Mouse (Mus musculus) forebrain, embryonic 12.5 days (tissue): ENCODE results near the gene Ttyh2. TPM values are rescaled to one million over a fixed set of nuclear protein-coding genes. Genes with fewer than 3 reads are reported as not detected.

Experiments used
- ATAC-seq: fragments of 200-750 bp; cut with Nextera tagmentation; 2 replicates; pipeline ENCODE4 v1.8.0; 2017; ENCODE audit warnings: moderate TSS enrichment; ENCODE audit not compliant: low FRiP score
- H3K27ac ChIP-seq: fragments of 300-500 bp; sonication (generic); 2 replicates; pipeline ENCODE4 v1.5.1; 2016; ENCODE audit warnings: mild to moderate bottlenecking
- H3K27me3 ChIP-seq: fragments of 300-500 bp; sonication (generic); 2 replicates; pipeline ENCODE4 v1.6.1; 2016; ENCODE audit warnings: mild to moderate bottlenecking
- H3K36me3 ChIP-seq: fragments of 300-500 bp; sonication (generic); replicated peaks from 2 replicates; pipeline ENCODE4 v1.6.1; 2016; ENCODE audit warnings: mild to moderate bottlenecking
- H3K4me1 ChIP-seq: fragments of 300-500 bp; sonication (generic); 2 replicates; pipeline ENCODE4 v1.6.1; 2016
- H3K4me2 ChIP-seq: fragments of 300-500 bp; sonication (generic); 2 replicates; pipeline ENCODE4 v1.6.1; 2016; ENCODE audit warnings: mild to moderate bottlenecking, moderate library complexity
- H3K4me3 ChIP-seq: fragments of 300-500 bp; sonication (generic); replicated peaks from 2 replicates; pipeline ENCODE4 v1.5.1; 2016; ENCODE audit warnings: mild to moderate bottlenecking
- H3K9ac ChIP-seq: fragments of 300-500 bp; sonication (generic); 2 replicates; pipeline ENCODE4 v1.6.1; 2016; ENCODE audit warnings: mild to moderate bottlenecking
- H3K9me3 ChIP-seq: fragments of 300-500 bp; sonication (generic); 2 replicates; pipeline ENCODE4 v1.6.1; 2016
- WGBS: fragments of 180-500 bp; shearing (Covaris S2); methylation state at CpG from one replicate; pipeline ENCODE4 v1.1.7; 2016; 5-methylcytosine and 5-hydroxymethylcytosine counted together
- polyA plus RNA-seq: library from polyadenylated mRNA; unstranded; fragments of >200 nt; fragmentation: Nextera tagmentation; extraction: Ambion mirVana; gene quantifications from 2 replicates; pipeline ENCODE4 v1.2.1, GENCODE M21; 2016

Gene Ttyh2
- polyA plus RNA-seq, 1 experiment from 2014 or later = 11.8 TPM

GRCm38 (mm10) chr11:114699511-114699910 lies 24.3 kb downstream of the Ttyh2 start:
- Histone ChIP-seq H3K27ac (no peak overlapping the region), H3K36me3 (peaks cover 6% of the 10 kb centered on the region; the same call in 1 of the 2 replicates), H3K4me1 (peaks cover 13% of the 10 kb centered on the region), H3K4me2 (no peak overlapping the region), H3K9ac (no peak overlapping the region), H3K27me3 (no peaks in the 10 kb centered on the region), H3K4me3 (no peak overlapping the region), H3K9me3 (no peaks in the 10 kb centered on the region)
- no peak for ATAC-seq
- WGBS = 92% methylated on average over 12 of the region's 12 CpGs

DNA sequence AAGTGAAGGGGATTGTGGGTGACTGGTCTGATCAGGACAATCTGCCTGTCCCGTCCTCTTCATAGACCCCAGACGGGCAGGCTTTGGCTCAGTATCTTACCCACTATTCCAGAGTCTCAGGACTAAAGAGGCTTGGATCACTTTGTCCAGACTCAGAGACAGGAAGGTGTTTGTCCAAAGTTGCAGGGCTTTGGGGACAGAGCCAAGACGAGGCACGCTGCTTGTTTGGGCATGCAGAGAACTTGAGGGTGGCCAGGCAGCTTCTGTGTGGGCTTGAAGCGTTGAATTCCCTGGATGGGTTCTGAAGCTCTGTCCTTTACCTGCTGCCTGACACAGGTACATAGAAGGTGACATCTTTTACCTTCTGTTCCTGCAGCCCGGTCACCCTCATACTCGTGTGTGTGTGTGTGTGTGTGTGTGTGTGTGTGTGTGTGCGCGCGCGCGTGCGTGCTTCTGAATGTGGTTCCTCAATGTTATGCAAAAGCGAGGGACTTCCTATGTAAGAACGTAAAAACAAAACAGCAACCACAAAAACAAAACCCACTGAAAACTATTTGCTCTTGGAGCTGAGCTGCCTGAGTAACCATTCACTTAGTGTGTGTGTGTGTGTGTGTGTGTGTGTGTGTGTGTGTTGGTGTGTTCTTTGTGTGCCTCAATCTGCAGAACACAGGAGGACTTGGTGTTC lies 27.2 kb downstream of the Ttyh2 start:
- no peak overlapping the region for H3K4me2 ChIP-seq
- H3K9ac ChIP-seq = no peak overlapping the region
- H3K4me1 ChIP-seq = peaks cover 17% of the 10 kb centered on the region
- 90% methylated on average over 15 of the region's 15 CpGs for WGBS
- 0 out of 2 replicates have a peak overlapping the region, but pooled peaks have one; percentile 14 for H3K27ac ChIP-seq
- H3K27me3 ChIP-seq = no peaks in the 10 kb centered on the region
- no peak overlapping the region for H3K4me3 ChIP-seq
- peaks cover 3% of the 10 kb centered on the region; the same call in 1 of the 2 replicates for H3K36me3 ChIP-seq
- no peak for ATAC-seq
- no peaks in the 10 kb centered on the region for H3K9me3 ChIP-seq

GRCm38 (mm10) chr11:114702996-114703361 lies 27.7 kb downstream of the Ttyh2 start:
- Histone ChIP-seq H3K27me3 (no peaks in the 10 kb centered on the region), H3K36me3 (peaks cover 3% of the 10 kb centered on the region; the same call in 1 of the 2 replicates), H3K4me3 (no peak overlapping the region), H3K9ac (no peak overlapping the region), H3K4me1 (peaks cover 17% of the 10 kb centered on the region), H3K4me2 (no peak overlapping the region), H3K9me3 (no peaks in the 10 kb centered on the region), H3K27ac (0 out of 2 replicates have a peak overlapping the region, but pooled peaks have one; percentile 14)
- 90% methylated on average over 6 of the region's 6 CpGs for WGBS
- no peak for ATAC-seq

GRCm38 (mm10) chr11:114704071-114704913 lies 29.1 kb downstream of the Ttyh2 start:
- H3K27ac ChIP-seq = peak overlapping the region; percentile 89
- H3K4me1 ChIP-seq = peaks cover 17% of the 10 kb centered on the region
- H3K9ac ChIP-seq = peak overlapping the region; percentile 21; the same call in 1 of the 2 replicates
- H3K9me3 ChIP-seq = no peaks in the 10 kb centered on the region
- peaks cover 3% of the 10 kb centered on the region; the same call in 1 of the 2 replicates for H3K36me3 ChIP-seq
- ATAC-seq = peak; percentile 91
- H3K27me3 ChIP-seq = no peaks in the 10 kb centered on the region
- H3K4me2 ChIP-seq = peak overlapping the region; percentile 33
- WGBS = 40% methylated on average over 22 of the region's 22 CpGs
- H3K4me3 ChIP-seq = no peak overlapping the region

DNA sequence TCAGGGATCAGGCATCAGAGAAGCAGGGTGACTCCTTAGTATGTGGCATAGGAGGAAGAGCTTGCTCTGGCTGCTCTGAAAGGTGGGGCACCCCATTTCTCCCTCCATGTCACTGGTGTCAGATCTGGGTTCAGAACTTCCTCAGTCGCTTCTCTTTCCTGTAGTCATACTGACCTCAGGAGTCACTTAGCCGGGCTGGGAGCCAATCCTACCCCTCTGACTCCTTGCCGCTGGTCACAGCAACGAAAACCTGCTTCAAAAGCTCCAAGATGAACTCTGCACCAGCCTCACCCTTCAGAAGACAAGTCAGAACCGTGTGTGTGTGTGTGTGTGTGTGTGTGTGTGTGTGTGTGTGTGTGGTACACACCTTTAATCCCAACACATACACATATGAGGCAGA lies 31.1 kb downstream of the Ttyh2 start:
- H3K4me2 ChIP-seq = no peak overlapping the region
- no peaks in the 10 kb centered on the region; the same call in 1 of the 2 replicates for H3K36me3 ChIP-seq
- no peaks in the 10 kb centered on the region for H3K27me3 ChIP-seq
- WGBS = 86% methylated on average over 5 of the region's 5 CpGs
- no peak overlapping the region for H3K27ac ChIP-seq
- peaks cover 17% of the 10 kb centered on the region for H3K4me1 ChIP-seq
- H3K4me3 ChIP-seq = no peak overlapping the region
- ATAC-seq = no peak
- no peak overlapping the region for H3K9ac ChIP-seq
- H3K9me3 ChIP-seq = no peaks in the 10 kb centered on the region

- 88% methylated on average over 3 of the region's 3 CpGs for WGBS
- H3K27me3 ChIP-seq = no peaks in the 10 kb centered on the region
- ATAC-seq = no peak
Measured at GRCm38 (mm10) chr11:114711393-114711792, 36.2 kb downstream of the Ttyh2 start.

GRCm38 (mm10) chr11:114711861-114712260 lies 36.6 kb downstream of the Ttyh2 start:
- Histone ChIP-seq H3K36me3 (peaks cover 9% of the 10 kb centered on the region; the same call in 1 of the 2 replicates), H3K27me3 (no peaks in the 10 kb centered on the region), H3K4me1 (0 out of 2 replicates have a peak, but pooled peaks cover 6% of the 10 kb centered on the region), H3K4me2 (no peak overlapping the region), H3K9me3 (no peaks in the 10 kb centered on the region), H3K4me3 (no peak overlapping the region), H3K27ac (no peak overlapping the region), H3K9ac (no peak overlapping the region)
- ATAC-seq = no peak
- WGBS = 95% methylated on average over 12 of the region's 12 CpGs

More at GRCm38 (mm10) chr11:114711393-114711792, 36.2 kb downstream of the Ttyh2 start:
- no peak overlapping the region for H3K4me3 ChIP-seq
- no peak overlapping the region for H3K4me2 ChIP-seq
- H3K36me3 ChIP-seq = peaks cover 9% of the 10 kb centered on the region; the same call in 1 of the 2 replicates
- no peak overlapping the region for H3K27ac ChIP-seq
- 0 out of 2 replicates have a peak, but pooled peaks cover 6% of the 10 kb centered on the region for H3K4me1 ChIP-seq
- no peak overlapping the region for H3K9ac ChIP-seq
- no peaks in the 10 kb centered on the region for H3K9me3 ChIP-seq

- H3K4me1 ChIP-seq = 0 out of 2 replicates have a peak, but pooled peaks cover 6% of the 10 kb centered on the region
- H3K4me2 ChIP-seq = no peak overlapping the region
- no peak overlapping the region for H3K4me3 ChIP-seq
- WGBS = 95% methylated on average over 6 of the region's 6 CpGs
- H3K27ac ChIP-seq = no peak overlapping the region
- H3K36me3 ChIP-seq = peaks cover 9% of the 10 kb centered on the region; the same call in 1 of the 2 replicates
- no peak overlapping the region for H3K9ac ChIP-seq
- no peaks in the 10 kb centered on the region for H3K9me3 ChIP-seq
- ATAC-seq = no peak
- no peaks in the 10 kb centered on the region for H3K27me3 ChIP-seq
Measured at GRCm38 (mm10) chr11:114714526-114714925, 39.3 kb downstream of the Ttyh2 start.

- ATAC-seq = no peak
- H3K4me2 ChIP-seq = no peak overlapping the region
- 0 out of 2 replicates have a peak, but pooled peaks cover 6% of the 10 kb centered on the region for H3K4me1 ChIP-seq
- H3K27me3 ChIP-seq = no peaks in the 10 kb centered on the region
- no peak overlapping the region for H3K4me3 ChIP-seq
- no peak overlapping the region for H3K9ac ChIP-seq
- no peaks in the 10 kb centered on the region for H3K9me3 ChIP-seq
- H3K36me3 ChIP-seq = peaks cover 9% of the 10 kb centered on the region; the same call in 1 of the 2 replicates
- WGBS = 81% methylated on average over 7 of the region's 7 CpGs
- no peak overlapping the region for H3K27ac ChIP-seq
Measured at GRCm38 (mm10) chr11:114715531-114715930, 40.3 kb downstream of the Ttyh2 start.

DNA sequence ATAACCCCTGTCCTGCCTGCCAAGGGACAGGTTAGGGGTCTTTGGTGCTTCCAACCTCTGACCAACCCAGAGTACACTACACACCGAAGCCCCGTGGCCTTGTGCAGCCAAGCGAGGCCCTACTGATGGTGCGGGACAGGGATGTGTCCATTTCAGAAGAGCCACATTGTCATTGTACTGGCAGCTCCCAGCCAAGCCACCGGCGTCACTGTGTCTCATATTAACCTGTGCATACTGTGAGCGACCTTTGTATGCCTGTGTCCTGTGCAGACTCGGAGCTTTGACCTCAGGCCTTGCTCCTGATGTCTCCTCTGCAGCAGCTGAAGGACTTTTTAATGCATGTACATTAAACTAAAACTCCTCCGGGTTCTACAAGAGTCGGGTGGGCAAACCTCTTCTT lies 45.3 kb downstream of the Ttyh2 start:
- Histone ChIP-seq H3K9me3 (no peaks in the 10 kb centered on the region), H3K27ac (no peak overlapping the region), H3K4me3 (no peak overlapping the region), H3K9ac (no peak overlapping the region), H3K36me3 (no peaks in the 10 kb centered on the region), H3K4me1 (no peaks in the 10 kb centered on the region), H3K4me2 (no peak overlapping the region), H3K27me3 (no peaks in the 10 kb centered on the region)
- 91% methylated on average over 10 of the region's 10 CpGs for WGBS
- no peak for ATAC-seq

DNA sequence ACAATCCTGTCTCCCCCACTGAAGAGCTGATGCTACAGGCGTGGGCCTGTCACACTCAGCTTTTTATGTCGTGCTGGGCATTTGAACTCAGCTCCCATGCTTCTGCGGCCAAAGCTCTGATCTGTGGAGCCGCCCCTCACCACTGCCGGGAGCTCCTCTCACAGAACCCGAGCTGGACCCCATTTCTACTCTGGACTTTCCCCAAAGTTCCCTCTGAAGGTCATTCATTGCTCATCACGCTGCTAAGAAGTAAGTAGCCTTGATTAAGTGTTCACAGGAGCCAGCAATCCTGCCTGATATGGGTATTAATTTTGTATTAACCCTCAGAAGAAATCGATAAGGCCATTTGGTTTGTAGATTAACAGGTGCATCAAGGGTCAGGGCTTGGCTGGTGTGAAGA lies 47.2 kb downstream of the Ttyh2 start:
- no peak overlapping the region for H3K4me3 ChIP-seq
- H3K9me3 ChIP-seq = no peaks in the 10 kb centered on the region
- H3K4me1 ChIP-seq = peaks cover 6% of the 10 kb centered on the region
- H3K27ac ChIP-seq = no peak overlapping the region
- H3K36me3 ChIP-seq = no peaks in the 10 kb centered on the region
- no peak for ATAC-seq
- no peak overlapping the region for H3K9ac ChIP-seq
- H3K27me3 ChIP-seq = no peaks in the 10 kb centered on the region
- no peak overlapping the region for H3K4me2 ChIP-seq
- WGBS = 87% methylated on average over 8 of the region's 8 CpGs

DNA sequence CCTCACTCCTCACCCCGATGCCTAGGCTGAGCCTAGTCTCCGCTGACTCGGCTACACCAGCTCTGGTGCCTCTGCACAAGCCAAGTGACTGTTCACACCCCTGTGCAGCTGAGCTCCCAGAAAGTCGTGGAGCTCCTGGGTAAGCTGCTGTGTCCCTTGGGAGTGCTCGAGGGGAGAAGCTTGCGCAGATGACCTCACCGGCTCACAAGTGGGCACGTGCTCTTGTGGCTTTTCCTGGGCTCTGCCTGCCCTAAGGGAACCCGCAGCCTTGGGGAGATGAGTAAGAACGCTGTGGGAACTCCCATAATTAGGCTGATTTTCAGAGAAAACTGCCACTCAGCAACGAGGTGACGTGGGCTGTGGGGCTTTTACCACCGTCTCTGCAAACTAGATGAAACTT lies 47.8 kb downstream of the Ttyh2 start:
- H3K4me1 ChIP-seq = peaks cover 12% of the 10 kb centered on the region
- no peak overlapping the region for H3K4me3 ChIP-seq
- no peak for ATAC-seq
- no peaks in the 10 kb centered on the region for H3K36me3 ChIP-seq
- WGBS = 70% methylated on average over 13 of the region's 13 CpGs
- no peaks in the 10 kb centered on the region for H3K9me3 ChIP-seq
- no peak overlapping the region for H3K27ac ChIP-seq
- H3K9ac ChIP-seq = no peak overlapping the region
- 0 out of 2 replicates have a peak, but pooled peaks cover 6% of the 10 kb centered on the region for H3K27me3 ChIP-seq
- no peak overlapping the region for H3K4me2 ChIP-seq
